Mouse (Mus musculus) neural tube, embryonic 12.5 days (tissue): Measurements from ENCODE around the gene Snrnp35. TPM values are rescaled to one million over a fixed set of nuclear protein-coding genes. Genes with fewer than 3 reads are reported as not detected.
"Not testable (repeated sequence)": the region's sequence is repeated elsewhere in the genome, so short reads cannot be mapped to it uniquely, and the experiment has no call there.

Source experiments
- ATAC-seq: fragments of 200-750 bp; cut with Nextera tagmentation; 2 replicates; pipeline ENCODE4 v1.8.0; 2017; ENCODE audit warnings: low read depth, mild to moderate bottlenecking, moderate TSS enrichment, moderate library complexity; ENCODE audit not compliant: low FRiP score
- H3K27ac ChIP-seq: fragments of 300-500 bp; sonication (generic); 2 replicates; pipeline ENCODE4 v1.5.1; 2016
- H3K27me3 ChIP-seq: fragments of 300-500 bp; sonication (generic); replicated peaks from 2 replicates; pipeline ENCODE4 v1.6.1; 2016; ENCODE audit warnings: mild to moderate bottlenecking
- H3K36me3 ChIP-seq: fragments of 300-500 bp; sonication (generic); 2 replicates; pipeline ENCODE4 v1.6.1; 2016; ENCODE audit warnings: mild to moderate bottlenecking
- H3K4me1 ChIP-seq: fragments of 300-500 bp; sonication (generic); 2 replicates; pipeline ENCODE4 v1.6.1; 2016
- H3K4me2 ChIP-seq: fragments of 300-500 bp; sonication (generic); replicated peaks from 2 replicates; pipeline ENCODE4 v1.6.1; 2016; ENCODE audit warnings: mild to moderate bottlenecking
- H3K4me3 ChIP-seq: fragments of 300-500 bp; sonication (generic); 2 replicates; pipeline ENCODE4 v1.5.1; 2016
- H3K9ac ChIP-seq: fragments of 300-500 bp; sonication (generic); 2 replicates; pipeline ENCODE4 v1.6.1; 2016; ENCODE audit warnings: mild to moderate bottlenecking
- H3K9me3 ChIP-seq: fragments of 300-500 bp; sonication (generic); 2 replicates; pipeline ENCODE4 v1.6.1; 2016; ENCODE audit warnings: mild to moderate bottlenecking
- WGBS: fragments of 180-500 bp; shearing (Covaris S2); methylation state at CpG from one replicate; pipeline ENCODE4 v1.1.7; 2016; 5-methylcytosine and 5-hydroxymethylcytosine counted together
- polyA plus RNA-seq: library from polyadenylated mRNA; unstranded; fragments of >200 nt; fragmentation: Nextera tagmentation; extraction: Ambion mirVana; gene quantifications from 2 replicates; pipeline ENCODE4 v1.2.1, GENCODE M21; 2016

Snrnp35 gene
- polyA plus RNA-seq, 1 experiment from 2014 or later = 29.6 TPM

- H3K36me3 ChIP-seq = peaks cover 40% of the 10 kb centered on the region
- no peaks in the 10 kb centered on the region for H3K9me3 ChIP-seq
- no peak for ATAC-seq
- no peak overlapping the region for H3K4me2 ChIP-seq
- WGBS = 54% methylated on average over 7 of the region's 7 CpGs
- no peaks in the 10 kb centered on the region for H3K27me3 ChIP-seq
- H3K9ac ChIP-seq = no peak overlapping the region
- H3K27ac ChIP-seq = no peak overlapping the region
- H3K4me3 ChIP-seq = no peak overlapping the region
- 0 out of 2 replicates have a peak, but pooled peaks cover 7% of the 10 kb centered on the region for H3K4me1 ChIP-seq
Measured at GRCm38 (mm10) chr5:124495547-124495946, 12.6 kb downstream of the Snrnp35 start.

DNA sequence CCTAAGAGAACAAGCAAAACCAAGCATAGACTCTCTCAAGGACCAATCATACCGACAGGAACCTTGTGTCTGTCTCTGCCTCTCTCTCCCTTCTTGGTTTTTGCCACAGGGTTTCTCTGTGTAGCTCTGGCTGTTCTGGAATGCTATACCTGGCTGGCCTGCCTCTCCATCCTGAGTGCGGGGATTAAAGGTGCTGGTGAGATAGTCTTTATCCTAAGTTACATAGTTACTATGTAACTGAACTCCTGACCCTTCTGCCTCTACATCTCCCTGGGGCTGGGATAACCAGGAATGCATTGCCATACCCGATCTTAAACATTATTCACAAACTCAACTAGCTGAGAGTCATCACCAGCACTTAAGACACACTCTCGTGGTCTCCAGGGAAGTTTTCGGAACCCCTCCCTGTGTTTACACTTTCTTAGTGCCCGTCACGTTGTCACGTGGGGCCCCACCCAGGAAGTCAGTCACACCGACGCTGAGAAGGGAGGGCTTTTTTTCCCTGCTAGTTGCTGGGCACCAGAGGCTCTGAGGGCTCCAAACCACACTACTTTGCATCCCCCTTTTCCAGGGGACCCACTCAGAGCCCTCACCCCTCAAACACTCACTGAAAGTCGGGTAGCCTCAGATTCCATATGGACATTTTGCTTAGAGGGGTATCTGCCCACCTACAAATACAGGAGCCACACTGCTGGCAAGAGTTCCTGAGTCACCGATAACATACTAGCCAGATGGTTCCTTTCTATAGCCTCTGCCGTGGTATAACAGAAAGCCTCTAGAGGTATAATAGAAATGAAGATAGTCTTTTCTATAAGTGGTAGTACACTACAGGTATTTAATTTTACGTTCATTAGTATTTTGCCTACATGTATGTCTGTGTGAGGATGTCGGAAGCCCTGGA lies 13.9 kb downstream of the Snrnp35 start:
- 76% methylated on average over 15 of the region's 15 CpGs for WGBS

DNA sequence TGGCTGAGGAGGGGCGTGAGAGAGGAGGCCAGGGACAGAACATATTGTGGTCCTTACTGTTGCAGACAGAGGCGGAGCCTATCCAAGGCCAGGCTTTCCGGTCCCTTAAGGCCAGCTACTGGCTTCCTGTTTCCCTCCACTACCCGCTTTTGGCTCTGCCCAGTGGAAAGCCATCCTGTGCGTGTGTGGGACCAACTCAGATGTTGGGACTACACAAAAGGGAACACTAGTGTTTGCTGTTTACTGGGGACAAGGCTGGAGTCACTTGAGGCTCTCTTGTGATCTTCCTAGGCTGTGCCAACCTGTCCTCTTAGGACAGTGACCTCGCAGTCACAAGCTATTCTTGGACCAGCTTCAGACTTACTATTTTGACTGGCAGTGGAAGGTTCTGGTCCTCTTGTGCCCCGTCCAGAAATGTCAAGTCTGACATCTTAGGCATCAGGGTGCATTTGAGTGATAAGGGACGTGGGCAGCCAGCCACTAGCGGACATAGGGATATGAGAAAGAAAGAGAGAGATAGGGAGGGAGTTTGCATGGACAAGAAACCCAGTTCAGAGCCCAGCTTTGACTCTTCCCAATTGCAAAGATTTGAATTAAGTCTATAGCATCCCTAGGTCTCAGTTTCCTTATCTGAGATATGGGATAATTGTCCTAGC lies 15.4 kb downstream of the Snrnp35 start:
- H3K9me3 ChIP-seq = no peaks in the 10 kb centered on the region
- no peak overlapping the region for H3K27ac ChIP-seq
- H3K27me3 ChIP-seq = no peaks in the 10 kb centered on the region
- no peak overlapping the region for H3K4me2 ChIP-seq
- peaks cover 30% of the 10 kb centered on the region for H3K36me3 ChIP-seq
- H3K9ac ChIP-seq = no peak overlapping the region
- WGBS = 74% methylated on average over 9 of the region's 9 CpGs
- no peak for ATAC-seq
- H3K4me1 ChIP-seq = 0 out of 2 replicates have a peak, but pooled peaks cover 7% of the 10 kb centered on the region
- no peak overlapping the region for H3K4me3 ChIP-seq

More for the DNA sequence above, 13.9 kb downstream of the Snrnp35 start:
- no peak for ATAC-seq
- no peaks in the 10 kb centered on the region for H3K27me3 ChIP-seq
- no peak overlapping the region for H3K4me2 ChIP-seq
- H3K4me1 ChIP-seq = 0 out of 2 replicates have a peak, but pooled peaks cover 7% of the 10 kb centered on the region
- H3K4me3 ChIP-seq = no peak overlapping the region
- peaks cover 33% of the 10 kb centered on the region for H3K36me3 ChIP-seq
- no peak overlapping the region for H3K9ac ChIP-seq
- no peaks in the 10 kb centered on the region for H3K9me3 ChIP-seq
- H3K27ac ChIP-seq = no peak overlapping the region

- no peaks in the 10 kb centered on the region for H3K27me3 ChIP-seq
- H3K9me3 ChIP-seq = no peaks in the 10 kb centered on the region
- peaks cover 27% of the 10 kb centered on the region for H3K36me3 ChIP-seq
- no peak overlapping the region for H3K27ac ChIP-seq
- WGBS = 9% methylated on average over 5 of the region's 5 CpGs
- H3K4me3 ChIP-seq = no peak overlapping the region
- ATAC-seq = no peak
- H3K4me2 ChIP-seq = no peak overlapping the region
- H3K4me1 ChIP-seq = 0 out of 2 replicates have a peak, but pooled peaks cover 7% of the 10 kb centered on the region
- no peak overlapping the region for H3K9ac ChIP-seq
Measured at GRCm38 (mm10) chr5:124499001-124499400, 16.1 kb downstream of the Snrnp35 start.

DNA sequence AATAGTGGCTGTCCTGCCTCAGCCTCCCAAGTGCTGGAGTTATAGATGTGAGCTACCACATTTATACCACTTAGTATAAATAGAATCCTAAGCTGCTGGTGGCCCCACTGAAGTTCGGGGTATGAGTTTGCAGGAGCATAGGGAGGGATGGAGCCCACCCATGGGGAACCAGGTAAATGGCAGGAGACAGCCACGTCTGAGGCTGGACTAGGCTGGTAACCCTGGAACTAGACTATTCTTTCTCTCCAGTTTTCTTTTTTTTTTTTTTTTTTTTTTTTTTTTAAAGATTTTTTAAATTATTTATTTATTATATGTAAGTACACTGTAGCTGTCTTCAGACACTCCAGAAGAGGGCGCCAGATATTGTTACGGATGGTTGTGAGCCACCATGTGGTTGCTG lies 17.1 kb downstream of the Snrnp35 start:
- not testable (repeated sequence) for H3K27me3 ChIP-seq, H3K9ac ChIP-seq, H3K9me3 ChIP-seq, H3K27ac ChIP-seq, H3K4me2 ChIP-seq, ATAC-seq, H3K4me3 ChIP-seq, H3K4me1 ChIP-seq
- peaks cover 24% of the 10 kb centered on the region for H3K36me3 ChIP-seq
- WGBS = 85% methylated on average over 2 of the region's 4 CpGs

- ATAC-seq = no peak
- no peak overlapping the region for H3K27ac ChIP-seq
Measured at GRCm38 (mm10) chr5:124500573-124500972, 17.6 kb downstream of the Snrnp35 start.

GRCm38 (mm10) chr5:124501541-124501940 lies 18.6 kb downstream of the Snrnp35 start:
- Histone ChIP-seq H3K9ac (no peak overlapping the region), H3K36me3 (peaks cover 25% of the 10 kb centered on the region), H3K27me3 (no peaks in the 10 kb centered on the region), H3K4me1 (no peaks in the 10 kb centered on the region), H3K27ac (no peak overlapping the region), H3K4me2 (no peak overlapping the region), H3K4me3 (no peak overlapping the region), H3K9me3 (no peaks in the 10 kb centered on the region)
- ATAC-seq = no peak
- 94% methylated on average over 10 of the region's 10 CpGs for WGBS

More at GRCm38 (mm10) chr5:124500573-124500972, 17.6 kb downstream of the Snrnp35 start:
- Histone ChIP-seq H3K9ac (no peak overlapping the region), H3K36me3 (peaks cover 24% of the 10 kb centered on the region), H3K27me3 (no peaks in the 10 kb centered on the region), H3K4me2 (no peak overlapping the region), H3K4me1 (0 out of 2 replicates have a peak, but pooled peaks cover 6% of the 10 kb centered on the region), H3K4me3 (no peak overlapping the region), H3K9me3 (no peaks in the 10 kb centered on the region)
- WGBS = 97% methylated on average over 3 of the region's 3 CpGs

DNA sequence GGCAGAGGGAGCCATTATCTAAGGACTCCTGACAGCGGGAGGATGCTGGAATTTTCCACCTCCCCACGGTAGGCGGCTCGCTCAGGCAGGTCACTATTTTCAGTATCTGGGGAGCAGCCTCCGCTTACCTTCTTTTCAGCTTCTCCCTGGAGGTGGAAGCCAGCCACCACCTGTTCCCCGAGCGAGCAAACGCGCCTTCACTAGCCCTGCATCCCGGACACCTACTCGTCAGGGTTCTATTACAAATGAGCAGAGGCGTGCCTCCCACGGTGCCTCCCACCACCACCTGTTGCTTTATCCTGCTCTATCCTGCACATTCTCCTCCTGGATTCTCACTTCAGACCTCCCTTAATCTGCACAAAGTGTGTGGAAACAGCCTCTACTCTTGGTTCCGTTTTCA lies 20.8 kb downstream of the Snrnp35 start:
- ATAC-seq = no peak

GRCm38 (mm10) chr5:124505235-124505634 lies 22.3 kb downstream of the Snrnp35 start:
- Histone ChIP-seq H3K27ac (no peak overlapping the region), H3K27me3 (no peaks in the 10 kb centered on the region), H3K4me2 (no peak overlapping the region), H3K9me3 (no peaks in the 10 kb centered on the region), H3K4me1 (no peaks in the 10 kb centered on the region), H3K36me3 (peaks cover 31% of the 10 kb centered on the region), H3K4me3 (no peak overlapping the region), H3K9ac (no peak overlapping the region)
- no peak for ATAC-seq
- 96% methylated on average over 4 of the region's 4 CpGs for WGBS

More for the DNA sequence above, 20.8 kb downstream of the Snrnp35 start:
- no peak overlapping the region for H3K4me2 ChIP-seq
- 69% methylated on average over 14 of the region's 14 CpGs for WGBS
- no peaks in the 10 kb centered on the region for H3K27me3 ChIP-seq
- no peak overlapping the region for H3K4me3 ChIP-seq
- no peaks in the 10 kb centered on the region for H3K9me3 ChIP-seq
- no peak overlapping the region for H3K27ac ChIP-seq
- peaks cover 25% of the 10 kb centered on the region for H3K36me3 ChIP-seq
- no peak overlapping the region for H3K9ac ChIP-seq
- H3K4me1 ChIP-seq = no peaks in the 10 kb centered on the region

GRCm38 (mm10) chr5:124506731-124507359 lies 23.9 kb downstream of the Snrnp35 start:
- ATAC-seq = no peak
- Histone ChIP-seq H3K4me2 (no peak overlapping the region), H3K27me3 (no peaks in the 10 kb centered on the region), H3K4me1 (no peaks in the 10 kb centered on the region), H3K36me3 (peaks cover 22% of the 10 kb centered on the region), H3K9me3 (no peaks in the 10 kb centered on the region), H3K9ac (no peak overlapping the region), H3K27ac (no peak overlapping the region), H3K4me3 (no peak overlapping the region)
- 77% methylated on average over 10 of the region's 10 CpGs for WGBS

- Histone ChIP-seq H3K9me3 (no peaks in the 10 kb centered on the region), H3K4me2 (no peak overlapping the region), H3K9ac (no peak overlapping the region), H3K27ac (no peak overlapping the region), H3K4me1 (no peaks in the 10 kb centered on the region), H3K36me3 (peaks cover 23% of the 10 kb centered on the region), H3K27me3 (no peaks in the 10 kb centered on the region), H3K4me3 (no peak overlapping the region)
- ATAC-seq = no peak
- 94% methylated on average over 6 of the region's 6 CpGs for WGBS
Measured at GRCm38 (mm10) chr5:124509200-124509599, 26.3 kb downstream of the Snrnp35 start.

DNA sequence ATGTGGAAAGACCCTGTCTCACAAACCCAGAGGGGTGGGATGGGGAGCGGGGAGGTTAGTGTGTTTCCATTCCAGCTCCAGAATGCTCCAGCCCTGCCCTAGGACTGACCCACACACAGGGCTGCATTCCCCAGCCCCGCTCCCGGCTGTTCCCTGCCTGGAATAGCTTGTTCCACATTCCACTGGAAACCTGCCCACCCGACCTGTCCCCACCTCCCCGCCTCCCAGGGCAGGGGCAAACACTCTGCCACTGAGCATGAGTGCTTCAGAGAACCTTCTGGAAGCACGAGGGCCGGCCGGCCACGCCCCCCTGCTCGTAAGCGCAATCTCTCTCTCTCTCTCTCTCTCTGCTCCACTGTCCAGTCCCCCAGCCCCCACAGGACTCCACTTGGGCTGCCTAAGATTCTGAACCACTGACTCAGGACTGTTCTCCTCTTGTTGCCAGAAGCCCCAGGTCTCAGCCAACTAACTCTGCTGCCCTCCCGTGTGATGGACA lies 26.9 kb downstream of the Snrnp35 start:
- Histone ChIP-seq H3K4me3 (no peak overlapping the region), H3K27ac (no peak overlapping the region), H3K9ac (no peak overlapping the region), H3K4me2 (no peak overlapping the region), H3K4me1 (no peaks in the 10 kb centered on the region), H3K9me3 (no peaks in the 10 kb centered on the region), H3K27me3 (no peaks in the 10 kb centered on the region), H3K36me3 (peaks cover 26% of the 10 kb centered on the region)
- WGBS = 86% methylated on average over 12 of the region's 12 CpGs
- ATAC-seq = no peak
